Mouse (Mus musculus) MEL (cell line): ENCODE data around the gene Kctd14. TPM values are rescaled to one million over a fixed set of nuclear protein-coding genes. Genes with fewer than 3 reads are reported as not detected.
"Not testable (repeated sequence)": the region's sequence is repeated elsewhere in the genome, so short reads cannot be mapped to it uniquely, and the experiment has no call there.

Experiments
- DNase-seq: peaks from one replicate; pipeline ENCODE4 v3.0.0; 2011; ENCODE audit warnings: low read depth, low spot score
- H3K27ac ChIP-seq: 2 replicates; pipeline ENCODE4 v1.5.1; 2012; ENCODE audit warnings: low read depth, mild to moderate bottlenecking, control low read depth, low read length, moderate library complexity; ENCODE audit not compliant: control insufficient read depth
- H3K27me3 ChIP-seq, 2 experiments: fragments of 150-350 bp in 1 of 2; sonication (generic) in 1 of 2; 2 replicates each; pipeline ENCODE4 v1.6.1; 2012; ENCODE audit warnings: low read length in 2 of 2, mild to moderate bottlenecking in 2 of 2, improper control_type of control experiment in 1 of 2, moderate library complexity in 1 of 2; ENCODE audit not compliant: insufficient read depth in 2 of 2, control insufficient read depth in 1 of 2
- H3K36me3 ChIP-seq, 2 experiments: 2 replicates each; pipeline ENCODE4 v1.6.1; 2012 to 2014; ENCODE audit warnings: low read length in 2 of 2, improper control_type of control experiment in 1 of 2, inconsistent platforms in 1 of 2, mild to moderate bottlenecking in 1 of 2; ENCODE audit not compliant: insufficient read depth in 2 of 2, control insufficient read depth in 1 of 2
- H3K4me1 ChIP-seq, 2 experiments: fragments of 150-350 bp in 1 of 2; sonication (generic) in 1 of 2; 2 replicates each; pipeline ENCODE4 v1.6.1; 2012; ENCODE audit warnings: low read length in 2 of 2, improper control_type of control experiment in 1 of 2, mild to moderate bottlenecking in 1 of 2; ENCODE audit not compliant: insufficient read depth in 2 of 2, control insufficient read depth in 1 of 2
- H3K4me3 ChIP-seq, 2 experiments: fragments of 150-350 bp in 1 of 2; sonication (generic) in 1 of 2; 2 replicates each; pipeline ENCODE4 v1.5.1; 2012; ENCODE audit warnings: low read depth in 2 of 2, low read length in 2 of 2, mild to moderate bottlenecking in 2 of 2, moderate library complexity in 2 of 2, control low read depth in 1 of 2, improper control_type of control experiment in 1 of 2; ENCODE audit not compliant: control insufficient read depth in 1 of 2, insufficient read depth in 1 of 2
- H3K79me2 ChIP-seq: 2 replicates; pipeline ENCODE4 v1.6.1; 2012; ENCODE audit warnings: mild to moderate bottlenecking, low read length, moderate library complexity; ENCODE audit not compliant: control insufficient read depth, poor library complexity, insufficient read depth
- H3K9ac ChIP-seq: 2 replicates; pipeline ENCODE4 v1.6.1; 2012; ENCODE audit warnings: low read depth, mild to moderate bottlenecking, control low read depth, low read length, moderate library complexity; ENCODE audit not compliant: control insufficient read depth, poor library complexity, severe bottlenecking
- H3K9me3 ChIP-seq: fragments of 150-350 bp; sonication (generic); replicated peaks from 2 replicates; pipeline ENCODE4 v1.6.1; 2012; ENCODE audit warnings: mild to moderate bottlenecking, low read length, improper control_type of control experiment, moderate library complexity; ENCODE audit not compliant: insufficient read depth
- CHD1 ChIP-seq: IDR thresholded peaks from 2 replicates; pipeline ENCODE4 v1.6.1; 2012; ENCODE audit warnings: low read depth, mild to moderate bottlenecking, inconsistent platforms, low read length, improper control_type of control experiment
- CHD2 ChIP-seq: IDR thresholded peaks from 2 replicates; pipeline ENCODE4 v1.6.1; 2011; ENCODE audit warnings: low read length, improper control_type of control experiment
- E2F4 ChIP-seq: IDR thresholded peaks from 2 replicates; pipeline ENCODE4 v1.6.1; 2011; ENCODE audit warnings: low read depth, low read length, improper control_type of control experiment, borderline replicate concordance
- ETS1 ChIP-seq: IDR thresholded peaks from 2 replicates; pipeline ENCODE4 v1.6.1; 2012; ENCODE audit warnings: low read depth, mild to moderate bottlenecking, inconsistent platforms, low read length, improper control_type of control experiment, moderate library complexity
- GABPA ChIP-seq: IDR thresholded peaks from 2 replicates; pipeline ENCODE4 v1.6.1; 2012; ENCODE audit warnings: low read depth, mild to moderate bottlenecking, inconsistent platforms, low read length, improper control_type of control experiment, moderate library complexity
- KAT2A ChIP-seq: conservative IDR thresholded peaks from 2 replicates; pipeline ENCODE4 v1.6.1; 2012; ENCODE audit warnings: low read depth, low read length, improper control_type of control experiment, inconsistent platforms
- MAX ChIP-seq: IDR thresholded peaks from 2 replicates; pipeline ENCODE4 v1.6.1; 2011; ENCODE audit warnings: low read length, improper control_type of control experiment
- MAZ ChIP-seq: IDR thresholded peaks from 2 replicates; pipeline ENCODE4 v1.6.1; 2012; ENCODE audit warnings: low read depth, mild to moderate bottlenecking, inconsistent platforms, low read length, improper control_type of control experiment
- MXI1 ChIP-seq: IDR thresholded peaks from 2 replicates; pipeline ENCODE4 v1.6.1; 2011; ENCODE audit warnings: mild to moderate bottlenecking, low read depth, low read length, improper control_type of control experiment
- MYB ChIP-seq: IDR thresholded peaks from 2 replicates; pipeline ENCODE4 v1.6.1; 2011; ENCODE audit warnings: mild to moderate bottlenecking, low read depth, low read length, improper control_type of control experiment
- MYC ChIP-seq: IDR thresholded peaks from 2 replicates; pipeline ENCODE4 v1.6.1; 2011; ENCODE audit warnings: low read depth, mild to moderate bottlenecking, low read length, improper control_type of control experiment, moderate library complexity
- NELFE ChIP-seq: IDR thresholded peaks from 2 replicates; pipeline ENCODE4 v1.6.1; 2011; ENCODE audit warnings: low read depth, low read length, improper control_type of control experiment
- NRF1 ChIP-seq: IDR thresholded peaks from 2 replicates; pipeline ENCODE4 v1.6.1; 2014; ENCODE audit warnings: low read depth, mild to moderate bottlenecking, inconsistent platforms, low read length, improper control_type of control experiment, moderate library complexity; ENCODE audit not compliant: poor library complexity, insufficient read depth, severe bottlenecking
- POLR2AphosphoS2 ChIP-seq: IDR thresholded peaks from 2 replicates; pipeline ENCODE4 v1.6.1; 2011; ENCODE audit warnings: low read length, improper control_type of control experiment
- POLR2AphosphoS5 ChIP-seq: IDR thresholded peaks from 2 replicates; pipeline ENCODE4 v1.6.1; 2012; ENCODE audit warnings: low read depth, borderline replicate concordance, mild to moderate bottlenecking, inconsistent platforms, low read length, moderate library complexity, mixed read lengths
- RCOR1 ChIP-seq: IDR thresholded peaks from 2 replicates; pipeline ENCODE4 v1.6.1; 2012; ENCODE audit warnings: low read depth, mild to moderate bottlenecking, inconsistent platforms, low read length, improper control_type of control experiment
- SIN3A ChIP-seq: IDR thresholded peaks from 2 replicates; pipeline ENCODE4 v1.6.1; 2012; ENCODE audit warnings: low read length, improper control_type of control experiment, inconsistent platforms
- TCF12 ChIP-seq: IDR thresholded peaks from 2 replicates; pipeline ENCODE4 v1.6.1; 2014; ENCODE audit warnings: low read depth, mild to moderate bottlenecking, inconsistent platforms, low read length, improper control_type of control experiment, moderate library complexity
- ZKSCAN1 ChIP-seq: IDR thresholded peaks from 2 replicates; pipeline ENCODE4 v1.6.1; 2012; ENCODE audit warnings: low read depth, mild to moderate bottlenecking, inconsistent platforms, low read length, improper control_type of control experiment, moderate library complexity
- ZMIZ1 ChIP-seq: IDR thresholded peaks from 2 replicates; pipeline ENCODE4 v1.6.1; 2012; ENCODE audit warnings: low read depth, mild to moderate bottlenecking, inconsistent platforms, low read length, improper control_type of control experiment, moderate library complexity
- polyA plus RNA-seq, 2 experiments: library from polyadenylated mRNA; stranded (reverse) in 1 of 2; unstranded in 1 of 2; fragments of >175 nt in 1 of 2; fragments of >200 nt in 1 of 2; gene quantifications; 2 replicates each; pipeline versions ENCODE4 v1.2.1 to v1.2.4; 2012; ENCODE audit warnings: low replicate concordance in 2 of 2, low read depth in 1 of 2; ENCODE audit not compliant: insufficient read length in 2 of 2, insufficient read depth in 1 of 2, missing spikeins in 1 of 2
- total RNA-seq: library from RNA; depleted of rRNA; stranded (reverse); fragments of 300-350 nt; gene quantifications from 2 replicates; pipeline ENCODE4 v1.2.3, GENCODE M21; 2012

Gene Kctd14
- total and polyA plus RNA-seq, 3 experiments, result 0.58 to 0.77 TPM; not detected in 1

- no peaks in the 10 kb centered on the region for H3K4me1 ChIP-seq
- H3K9me3 ChIP-seq, result no peaks in the 10 kb centered on the region
- no peak overlapping the region for H3K27ac ChIP-seq
- no peak for DNase-seq
- TF ChIP-seq KAT2A, result no peak
- no peak for TF ChIP-seq CHD2
- TF ChIP-seq POLR2AphosphoS5, result no peak
- TF ChIP-seq MAX, result no peak
- TF ChIP-seq ZKSCAN1, result no peak
- no peak for TF ChIP-seq MAZ
- TF ChIP-seq CHD1, result no peak
- TF ChIP-seq ZMIZ1, result no peak
- TF ChIP-seq RCOR1, result no peak
- no peak for TF ChIP-seq NELFE
- TF ChIP-seq E2F4, result no peak
- no peak for TF ChIP-seq GABPA
- TF ChIP-seq, all 39 proteins: peak for 0
- Histone ChIP-seq H3K36me3 (no peaks in the 10 kb centered on the region), H3K9ac (no peak overlapping the region), H3K27me3 (peaks cover 0 to 2% of the 10 kb centered on the region in 2 experiments; a peak in 1 of 4 replicates), H3K4me3 (no peak overlapping the region), H3K79me2 (no peaks in the 10 kb centered on the region)
These were observed 23.8 kb upstream of the Kctd14 start for GRCm38 (mm10) chr7:97427296-97427695.

- Histone ChIP-seq H3K79me2 (no peaks in the 10 kb centered on the region), H3K9me3 (no peaks in the 10 kb centered on the region), H3K4me1 (no peaks in the 10 kb centered on the region), H3K27ac (no peak overlapping the region), H3K9ac (no peak overlapping the region), H3K36me3 (no peaks in the 10 kb centered on the region), H3K27me3 (peaks cover 0 to 2% of the 10 kb centered on the region in 2 experiments; a peak in 1 of 4 replicates), H3K4me3 (no peak overlapping the region)
- no peak for DNase-seq
- TF ChIP-seq MXI1 (no peak), POLR2AphosphoS2 (no peak), RCOR1 (no peak)
These were observed 23.2 kb upstream of the Kctd14 start for GRCm38 (mm10) chr7:97427778-97428420.

DNA sequence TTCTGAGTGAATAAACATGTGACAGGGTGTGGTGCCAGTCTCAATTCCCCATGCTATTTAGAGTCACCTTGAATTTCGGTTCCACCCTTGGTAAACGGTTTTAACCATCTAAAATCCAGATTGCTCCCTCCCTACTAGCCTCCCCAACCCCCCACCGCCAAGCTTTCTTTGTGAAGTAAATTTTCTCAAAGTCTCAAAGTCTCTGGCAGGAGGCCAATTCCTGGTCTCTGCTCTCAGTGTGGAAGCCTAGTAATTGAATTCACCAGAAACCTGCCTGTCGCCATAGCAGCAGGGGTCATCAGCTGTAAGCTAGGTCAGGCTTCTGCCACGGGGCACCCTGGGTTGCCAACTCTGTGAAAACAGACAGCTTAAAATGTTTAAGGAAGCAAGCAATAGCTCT is 21.4 kb upstream of the Kctd14 start:
- H3K27ac ChIP-seq, result no peak overlapping the region
- H3K79me2 ChIP-seq, result no peaks in the 10 kb centered on the region
- no peak for DNase-seq
- H3K9me3 ChIP-seq, result no peaks in the 10 kb centered on the region
- H3K4me3 ChIP-seq, result no peak overlapping the region
- no peak overlapping the region for H3K9ac ChIP-seq
- H3K36me3 ChIP-seq, result no peaks in the 10 kb centered on the region
- no peak for TF ChIP-seq SIN3A
- no peak for TF ChIP-seq ETS1
- no peak for TF ChIP-seq MYC
- no peak for TF ChIP-seq CHD2
- no peak for TF ChIP-seq NRF1
- no peak for TF ChIP-seq TCF12
- no peak for TF ChIP-seq MYB
- no peak for TF ChIP-seq E2F4
- TF ChIP-seq, all 39 proteins: peak for 0
- Histone ChIP-seq H3K4me1 (no peaks in the 10 kb centered on the region; a peak in 2 of 4 replicates), H3K27me3 (no peaks in the 10 kb centered on the region; a peak in 1 of 4 replicates)

GRCm38 (mm10) chr7:97433517-97433916 is 17.6 kb upstream of the Kctd14 start:
- not testable (repeated sequence) for H3K79me2 ChIP-seq, H3K4me1 ChIP-seq, DNase-seq, H3K27me3 ChIP-seq, H3K4me3 ChIP-seq, H3K36me3 ChIP-seq, H3K9me3 ChIP-seq, H3K27ac ChIP-seq, H3K9ac ChIP-seq
